Mouse (Mus musculus): Measurements from ENCODE around the gene Tsg101. TPM values are rescaled to one million over a fixed set of nuclear protein-coding genes. Genes with fewer than 3 reads are reported as not detected.

The Tsg101 gene
- polyA plus RNA-seq, 1 experiment from 2014 or later = 169 TPM

GRCm38 (mm10) chr7:46880992-46881391, 38.8 kb downstream of the Tsg101 start:
- no peak for TF ChIP-seq CTCF (IDR thresholded peaks at IDR 0.05; ENCODE audit: low read depth)
- Histone ChIP-seq H3K9me3 (replicated peaks; ENCODE audit: low read length) (no peaks in the 10 kb centered on the region), H3K27ac (no peak overlapping the region), H3K36me3 (ENCODE audit: insufficient read depth, low read length) (no peaks in the 10 kb centered on the region), H3K4me3 (replicated peaks; ENCODE audit: low read depth, low read length) (no peak overlapping the region), H3K4me2 (ENCODE audit: low read length) (no peak overlapping the region), H3K9ac (ENCODE audit: low read depth, low read length) (no peak overlapping the region), H3K4me1 (replicated peaks; ENCODE audit: insufficient read depth, low read length) (no peaks in the 10 kb centered on the region), H3K27me3 (ENCODE audit: insufficient read depth, low read length) (no peaks in the 10 kb centered on the region)
- DNase-seq (ENCODE audit: low spot score) (no peak), ATAC-seq (replicated peaks; ENCODE audit: low FRiP score, low read depth) (no peak)
- WGBS = 89% methylated on average over 2 of the region's 2 CpGs

GRCm38 (mm10) chr7:46879851-46880250, 39.9 kb downstream of the Tsg101 start:
- no peaks in the 10 kb centered on the region for H3K4me1 ChIP-seq (replicated peaks; ENCODE audit: insufficient read depth, low read length)
- TF ChIP-seq CTCF (IDR thresholded peaks at IDR 0.05; ENCODE audit: low read depth) = no peak

GRCm38 (mm10) chr7:46877255-46877654, 42.5 kb downstream of the Tsg101 start:
- Histone ChIP-seq H3K27ac (no peak overlapping the region), H3K9ac (ENCODE audit: low read depth, low read length) (no peak overlapping the region), H3K9me3 (replicated peaks; ENCODE audit: low read length) (no peaks in the 10 kb centered on the region), H3K4me3 (replicated peaks; ENCODE audit: low read depth, low read length) (no peak overlapping the region), H3K4me1 (replicated peaks; ENCODE audit: insufficient read depth, low read length) (no peaks in the 10 kb centered on the region), H3K4me2 (ENCODE audit: low read length) (no peak overlapping the region), H3K36me3 (ENCODE audit: insufficient read depth, low read length) (no peaks in the 10 kb centered on the region), H3K27me3 (ENCODE audit: insufficient read depth, low read length) (no peaks in the 10 kb centered on the region)
- DNase-seq (ENCODE audit: low spot score) (no peak), ATAC-seq (replicated peaks; ENCODE audit: low FRiP score, low read depth) (no peak)
- 84% methylated on average over 6 of the region's 6 CpGs for WGBS
- TF ChIP-seq CTCF (IDR thresholded peaks at IDR 0.05; ENCODE audit: low read depth) = no peak

More at GRCm38 (mm10) chr7:46879851-46880250, 39.9 kb downstream of the Tsg101 start:
- DNase-seq (ENCODE audit: low spot score) (no peak), ATAC-seq (replicated peaks; ENCODE audit: low FRiP score, low read depth) (no peak)
- Histone ChIP-seq H3K27me3 (ENCODE audit: insufficient read depth, low read length) (no peaks in the 10 kb centered on the region), H3K4me2 (ENCODE audit: low read length) (no peak overlapping the region), H3K9ac (ENCODE audit: low read depth, low read length) (no peak overlapping the region), H3K9me3 (replicated peaks; ENCODE audit: low read length) (no peaks in the 10 kb centered on the region), H3K4me3 (replicated peaks; ENCODE audit: low read depth, low read length) (no peak overlapping the region), H3K27ac (no peak overlapping the region), H3K36me3 (ENCODE audit: insufficient read depth, low read length) (no peaks in the 10 kb centered on the region)
- WGBS = 91% methylated on average over 5 of the region's 5 CpGs

GRCm38 (mm10) chr7:46876841-46877240, 42.9 kb downstream of the Tsg101 start:
- Histone ChIP-seq H3K9me3 (replicated peaks; ENCODE audit: low read length) (no peaks in the 10 kb centered on the region), H3K4me3 (replicated peaks; ENCODE audit: low read depth, low read length) (no peak overlapping the region), H3K4me1 (replicated peaks; ENCODE audit: insufficient read depth, low read length) (no peaks in the 10 kb centered on the region), H3K27ac (no peak overlapping the region), H3K4me2 (ENCODE audit: low read length) (no peak overlapping the region), H3K27me3 (ENCODE audit: insufficient read depth, low read length) (no peaks in the 10 kb centered on the region), H3K9ac (ENCODE audit: low read depth, low read length) (no peak overlapping the region), H3K36me3 (ENCODE audit: insufficient read depth, low read length) (no peaks in the 10 kb centered on the region)
- WGBS = 67% methylated on average over 4 of the region's 4 CpGs
- ATAC-seq (replicated peaks; ENCODE audit: low FRiP score, low read depth) (no peak), DNase-seq (ENCODE audit: low spot score) (no peak)
- TF ChIP-seq CTCF (IDR thresholded peaks at IDR 0.05; ENCODE audit: low read depth) = no peak

- Histone ChIP-seq H3K27me3 (ENCODE audit: insufficient read depth, low read length) (no peaks in the 10 kb centered on the region), H3K27ac (no peak overlapping the region), H3K36me3 (ENCODE audit: insufficient read depth, low read length) (no peaks in the 10 kb centered on the region), H3K9ac (ENCODE audit: low read depth, low read length) (no peak overlapping the region), H3K4me1 (replicated peaks; ENCODE audit: insufficient read depth, low read length) (no peaks in the 10 kb centered on the region), H3K4me3 (replicated peaks; ENCODE audit: low read depth, low read length) (no peak overlapping the region), H3K4me2 (ENCODE audit: low read length) (no peak overlapping the region), H3K9me3 (replicated peaks; ENCODE audit: low read length) (no peaks in the 10 kb centered on the region)
- 66% methylated on average over 4 of the region's 4 CpGs for WGBS
- no peak for ATAC-seq (replicated peaks; ENCODE audit: low FRiP score, low read depth)
- TF ChIP-seq CTCF (IDR thresholded peaks at IDR 0.05; ENCODE audit: low read depth) = no peak
- DNase-seq (ENCODE audit: low spot score) = no peak
Observed at GRCm38 (mm10) chr7:46871988-46872387, 47.8 kb downstream of the Tsg101 start.

GRCm38 (mm10) chr7:46860996-46861395, 58.8 kb downstream of the Tsg101 start, which contains the start of gene Ldhc:
Ldhc (plus strand) TSS chr7:46861203.
- Histone ChIP-seq H3K27me3 (ENCODE audit: insufficient read depth, low read length) (no peaks in the 10 kb centered on the region), H3K27ac (no peak within 1 kb of the TSS), H3K4me3 (replicated peaks; ENCODE audit: low read depth, low read length) (no peak within 1 kb of the TSS), H3K4me2 (ENCODE audit: low read length) (no peak within 1 kb of the TSS), H3K4me1 (replicated peaks; ENCODE audit: insufficient read depth, low read length) (no peaks in the 10 kb centered on the region), H3K36me3 (ENCODE audit: insufficient read depth, low read length) (no peaks in the 10 kb centered on the region), H3K9ac (ENCODE audit: low read depth, low read length) (no peak within 1 kb of the TSS), H3K9me3 (replicated peaks; ENCODE audit: low read length) (no peaks in the 10 kb centered on the region)
- no peak for ATAC-seq (replicated peaks; ENCODE audit: low FRiP score, low read depth)
- WGBS = 48% methylated on average over 10 of the region's 10 CpGs
- no peak for TF ChIP-seq CTCF (IDR thresholded peaks at IDR 0.05; ENCODE audit: low read depth)
- DNase-seq (ENCODE audit: low spot score) = no peak

- no peaks in the 10 kb centered on the region for H3K4me1 ChIP-seq (replicated peaks; ENCODE audit: insufficient read depth, low read length)
- ATAC-seq (replicated peaks; ENCODE audit: low FRiP score, low read depth) = no peak
- no peak overlapping the region for H3K4me2 ChIP-seq (ENCODE audit: low read length)
- no peak for TF ChIP-seq CTCF (IDR thresholded peaks at IDR 0.05; ENCODE audit: low read depth)
- H3K36me3 ChIP-seq (ENCODE audit: insufficient read depth, low read length) = peaks cover 18% of the 10 kb centered on the region
- no peak overlapping the region for H3K9ac ChIP-seq (ENCODE audit: low read depth, low read length)
- H3K4me3 ChIP-seq (replicated peaks; ENCODE audit: low read depth, low read length) = no peak overlapping the region
- H3K27ac ChIP-seq = no peak overlapping the region
- no peaks in the 10 kb centered on the region for H3K27me3 ChIP-seq (ENCODE audit: insufficient read depth, low read length)
- no peaks in the 10 kb centered on the region for H3K9me3 ChIP-seq (replicated peaks; ENCODE audit: low read length)
- WGBS = 52% methylated on average over 6 of the region's 6 CpGs
- DNase-seq (ENCODE audit: low spot score) = no peak
Observed at GRCm38 (mm10) chr7:46859031-46859430, 60.7 kb downstream of the Tsg101 start.

All from kidney, postnatal 0 days (tissue).